Mouse (Mus musculus): Measurements from ENCODE around the gene Pofut1. TPM values are rescaled to one million over a fixed set of nuclear protein-coding genes. Genes with fewer than 3 reads are reported as not detected.

Gene Pofut1
- polyA plus RNA-seq, 2 experiments, result 12.1 to 41.7 TPM

DNA sequence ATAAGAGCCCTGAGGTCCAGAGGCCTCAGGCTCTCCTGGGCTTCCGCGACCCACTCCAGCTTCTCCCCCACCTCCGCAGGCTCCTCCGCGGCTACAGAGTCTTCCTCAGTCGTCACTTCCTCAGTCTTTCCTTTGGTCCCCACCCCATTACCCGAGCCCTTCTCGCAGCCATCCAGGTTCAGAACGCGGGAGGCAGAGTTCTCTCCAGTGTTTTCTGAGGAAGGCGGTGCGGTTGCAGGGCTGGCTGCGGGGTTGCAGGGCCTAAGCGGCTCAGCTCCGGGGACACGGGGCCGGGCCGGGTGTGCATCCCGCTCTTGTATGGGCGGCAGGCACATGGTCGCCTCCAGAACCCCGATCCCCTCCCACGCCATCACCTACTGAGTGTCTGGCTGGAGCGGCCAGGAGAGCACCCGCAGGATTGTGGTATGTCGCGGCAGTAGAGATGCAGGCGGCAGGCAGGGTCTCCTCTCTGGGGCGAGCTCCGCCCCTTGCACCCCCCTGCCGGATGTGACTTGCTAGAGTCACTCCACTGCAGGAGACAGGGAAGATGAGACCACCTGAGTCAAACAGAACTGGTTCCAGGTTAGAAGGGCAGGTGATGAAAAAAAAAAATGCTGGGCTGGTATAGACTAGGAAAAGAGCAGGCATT, 16.3 kb upstream of the Pofut1 start, which contains the start of gene Tspyl3:
Tspyl3 (minus strand) TSS at position 496 of the 649 bp plus-strand sequence.
- Histone ChIP-seq H3K9me3 (ENCODE audit: control insufficient read depth, low read length) (no peaks in the 10 kb centered on the region), H3K4me2 (replicated peaks; ENCODE audit: low read depth, low read length, severe bottlenecking) (peak within 1 kb of the TSS; percentile 78), H3K27ac (replicated peaks; ENCODE audit: low read depth, low read length) (peak within 1 kb of the TSS; percentile 75), H3K4me3 (replicated peaks; ENCODE audit: low read length) (peak within 1 kb of the TSS; percentile 60), H3K27me3 (ENCODE audit: control insufficient read depth, insufficient read depth, low read length) (no peaks in the 10 kb centered on the region), H3K36me3 (ENCODE audit: control insufficient read depth, insufficient read depth, low read length) (peaks cover 22% of the 10 kb centered on the region), H3K4me1 (ENCODE audit: control insufficient read depth, insufficient read depth, low read length) (peaks cover 7% of the 10 kb centered on the region), H3K9ac (ENCODE audit: low read depth, low read length, severe bottlenecking) (peak within 1 kb of the TSS; percentile 84)
- peak; percentile 75 for ATAC-seq (ENCODE audit: low FRiP score, low read depth)
- WGBS, result 2% methylated on average over 25 of the region's 31 CpGs
- no peak for TF ChIP-seq POLR2A (IDR thresholded peaks at IDR 0.05; ENCODE audit: borderline replicate concordance, extremely low read depth, insufficient read depth, insufficient read length)
- peak; percentile 44 for DNase-seq (ENCODE audit: low spot score)

DNA sequence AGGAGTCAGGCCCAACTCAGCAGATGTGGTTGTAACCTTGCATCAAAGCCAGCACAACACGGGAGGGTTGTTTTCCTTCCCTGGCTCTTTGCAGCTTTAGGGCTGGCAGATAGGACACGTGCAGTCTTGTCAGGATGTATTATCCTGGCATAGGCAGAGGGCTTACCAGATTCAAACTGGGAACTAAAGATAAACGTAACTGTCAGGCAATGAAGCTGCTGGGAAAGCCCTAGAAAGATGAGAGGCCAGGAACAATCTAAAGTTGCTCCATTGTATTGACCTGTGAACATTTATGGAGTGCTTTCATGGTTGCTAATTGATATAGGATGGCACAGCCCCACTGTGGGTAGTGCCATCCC, 15.8 kb upstream of the Pofut1 start:
- H3K27me3 ChIP-seq (ENCODE audit: control insufficient read depth, insufficient read depth, low read length), result no peaks in the 10 kb centered on the region
- H3K4me3 ChIP-seq (replicated peaks; ENCODE audit: low read length), result peak overlapping the region; percentile 60
- DNase-seq (ENCODE audit: low spot score), result peak; percentile 12
- H3K9ac ChIP-seq (ENCODE audit: low read depth, low read length, severe bottlenecking), result peak overlapping the region; percentile 84
- H3K36me3 ChIP-seq (ENCODE audit: control insufficient read depth, insufficient read depth, low read length), result peaks cover 27% of the 10 kb centered on the region
- WGBS, result 6% methylated on average over 3 of the region's 3 CpGs
- TF ChIP-seq POLR2A (IDR thresholded peaks at IDR 0.05; ENCODE audit: borderline replicate concordance, extremely low read depth, insufficient read depth, insufficient read length), result no peak
- peak; percentile 21; the same call in 1 of the 2 replicates for ATAC-seq (ENCODE audit: low FRiP score, low read depth)
- H3K4me2 ChIP-seq (replicated peaks; ENCODE audit: low read depth, low read length, severe bottlenecking), result peak overlapping the region; percentile 78
- H3K9me3 ChIP-seq (ENCODE audit: control insufficient read depth, low read length), result no peaks in the 10 kb centered on the region
- peaks cover 7% of the 10 kb centered on the region for H3K4me1 ChIP-seq (ENCODE audit: control insufficient read depth, insufficient read depth, low read length)
- H3K27ac ChIP-seq (replicated peaks; ENCODE audit: low read depth, low read length), result no peak overlapping the region; the same call in none of the 2 replicates

DNA sequence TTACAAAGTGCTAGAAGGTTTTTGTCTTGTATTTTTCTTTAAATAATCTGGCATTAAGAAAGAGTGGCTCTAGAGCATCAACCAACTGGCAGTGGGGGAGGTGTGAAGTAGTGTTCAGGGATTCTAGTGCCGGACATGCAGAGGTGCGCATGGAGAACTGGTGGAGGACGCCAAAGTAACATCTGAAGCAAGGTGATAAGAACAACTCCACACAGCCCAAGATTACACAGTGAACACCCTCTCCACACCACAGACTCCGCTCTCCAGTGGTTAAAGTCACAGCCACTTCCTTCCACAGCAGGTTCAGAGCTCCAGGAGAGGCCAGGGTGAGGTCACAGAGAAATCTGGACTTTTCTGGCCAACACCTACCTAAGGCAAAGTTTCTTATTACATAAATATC, 13.4 kb upstream of the Pofut1 start:
- DNase-seq (ENCODE audit: low spot score) (no peak), ATAC-seq (ENCODE audit: low FRiP score, low read depth) (no peak)
- no peak overlapping the region for H3K9ac ChIP-seq (ENCODE audit: low read depth, low read length, severe bottlenecking)
- peaks cover 7% of the 10 kb centered on the region for H3K4me1 ChIP-seq (ENCODE audit: control insufficient read depth, insufficient read depth, low read length)
- H3K27ac ChIP-seq (replicated peaks; ENCODE audit: low read depth, low read length), result no peak overlapping the region
- no peak for TF ChIP-seq POLR2A (IDR thresholded peaks at IDR 0.05; ENCODE audit: borderline replicate concordance, extremely low read depth, insufficient read depth, insufficient read length)
- peaks cover 48% of the 10 kb centered on the region for H3K36me3 ChIP-seq (ENCODE audit: control insufficient read depth, insufficient read depth, low read length)
- H3K4me3 ChIP-seq (replicated peaks; ENCODE audit: low read length), result no peak overlapping the region
- H3K4me2 ChIP-seq (replicated peaks; ENCODE audit: low read depth, low read length, severe bottlenecking), result no peak overlapping the region
- H3K9me3 ChIP-seq (ENCODE audit: control insufficient read depth, low read length), result no peaks in the 10 kb centered on the region
- H3K27me3 ChIP-seq (ENCODE audit: control insufficient read depth, insufficient read depth, low read length), result no peaks in the 10 kb centered on the region
- WGBS, result 78% methylated on average over 4 of the region's 4 CpGs

DNA sequence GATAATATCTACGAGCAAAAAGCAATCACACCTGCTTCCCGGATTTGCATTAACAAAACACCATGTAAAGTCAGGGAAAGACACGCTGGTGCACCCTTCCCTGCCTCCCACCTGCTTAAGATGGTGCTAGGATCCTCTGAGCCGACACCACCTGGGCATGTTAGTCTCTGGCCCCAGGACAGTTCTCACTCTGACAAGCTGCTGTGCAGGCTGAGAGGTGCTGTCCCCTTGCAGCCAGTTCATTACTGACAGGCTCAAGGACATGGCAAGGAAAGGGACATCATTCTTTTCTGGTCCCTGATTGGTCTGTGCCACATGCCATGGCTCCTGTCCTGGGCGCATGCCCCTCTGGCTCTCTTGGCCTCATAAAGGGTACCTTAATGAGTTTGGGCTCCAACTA, 12.8 kb upstream of the Pofut1 start:
- no peak for ATAC-seq (ENCODE audit: low FRiP score, low read depth)
- peaks cover 7% of the 10 kb centered on the region for H3K4me1 ChIP-seq (ENCODE audit: control insufficient read depth, insufficient read depth, low read length)
- no peak for DNase-seq (ENCODE audit: low spot score)
- peaks cover 54% of the 10 kb centered on the region for H3K36me3 ChIP-seq (ENCODE audit: control insufficient read depth, insufficient read depth, low read length)
- H3K27me3 ChIP-seq (ENCODE audit: control insufficient read depth, insufficient read depth, low read length), result no peaks in the 10 kb centered on the region
- H3K9ac ChIP-seq (ENCODE audit: low read depth, low read length, severe bottlenecking), result no peak overlapping the region
- H3K9me3 ChIP-seq (ENCODE audit: control insufficient read depth, low read length), result no peaks in the 10 kb centered on the region
- H3K4me3 ChIP-seq (replicated peaks; ENCODE audit: low read length), result no peak overlapping the region
- H3K27ac ChIP-seq (replicated peaks; ENCODE audit: low read depth, low read length), result no peak overlapping the region
- H3K4me2 ChIP-seq (replicated peaks; ENCODE audit: low read depth, low read length, severe bottlenecking), result no peak overlapping the region
- WGBS, result 89% methylated on average over 5 of the region's 5 CpGs
- no peak for TF ChIP-seq POLR2A (IDR thresholded peaks at IDR 0.05; ENCODE audit: borderline replicate concordance, extremely low read depth, insufficient read depth, insufficient read length)

DNA sequence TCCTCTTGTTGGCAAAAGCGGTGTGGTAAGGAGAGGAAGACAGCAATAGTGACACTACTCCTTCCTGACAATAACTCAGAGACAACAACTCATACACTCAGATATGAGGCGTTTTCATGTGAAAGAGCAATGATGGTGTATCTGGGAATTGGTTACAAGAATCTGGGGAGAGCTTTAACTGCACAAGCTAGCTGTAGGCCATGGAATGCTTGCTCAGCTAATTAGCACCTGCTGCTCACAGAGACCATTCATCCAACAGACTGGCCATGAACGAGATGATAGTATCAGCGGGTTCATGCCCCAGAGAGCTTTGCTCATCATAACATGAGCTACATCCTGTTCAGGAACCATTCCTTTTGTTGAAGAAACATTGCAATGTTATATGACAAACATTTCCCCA, 4.1 kb upstream of the Pofut1 start:
- Histone ChIP-seq H3K4me1 (ENCODE audit: control insufficient read depth, insufficient read depth, low read length) (peaks cover 19% of the 10 kb centered on the region), H3K9me3 (ENCODE audit: control insufficient read depth, low read length) (no peaks in the 10 kb centered on the region), H3K36me3 (ENCODE audit: control insufficient read depth, insufficient read depth, low read length) (peaks cover 37% of the 10 kb centered on the region), H3K4me2 (replicated peaks; ENCODE audit: low read depth, low read length, severe bottlenecking) (no peak overlapping the region), H3K27me3 (ENCODE audit: control insufficient read depth, insufficient read depth, low read length) (no peaks in the 10 kb centered on the region), H3K27ac (replicated peaks; ENCODE audit: low read depth, low read length) (no peak overlapping the region), H3K4me3 (replicated peaks; ENCODE audit: low read length) (no peak overlapping the region), H3K9ac (ENCODE audit: low read depth, low read length, severe bottlenecking) (no peak overlapping the region)
- DNase-seq (ENCODE audit: low spot score), result no peak
- 72% methylated on average over 4 of the region's 4 CpGs for WGBS
- TF ChIP-seq POLR2A (IDR thresholded peaks at IDR 0.05; ENCODE audit: borderline replicate concordance, extremely low read depth, insufficient read depth, insufficient read length), result no peak
- ATAC-seq (ENCODE audit: low FRiP score, low read depth), result no peak

Measured in limb, embryonic 14.5 days (tissue).